Mouse (Mus musculus) ES-E14 (cell line): ENCODE data around the gene BC107364.

Source experiments
- CHD2 ChIP-seq: IDR thresholded peaks from 2 replicates; pipeline ENCODE4 v1.6.1; 2014; ENCODE audit warnings: mild to moderate bottlenecking, low read depth, low read length, inconsistent platforms
- HCFC1 ChIP-seq: IDR thresholded peaks from 2 replicates; pipeline ENCODE4 v1.6.1; 2012; ENCODE audit warnings: low read length, inconsistent platforms, borderline replicate concordance; ENCODE audit not compliant: insufficient read depth
- MAFK ChIP-seq: IDR thresholded peaks from 2 replicates; pipeline ENCODE4 v1.6.1; 2014; ENCODE audit warnings: mild to moderate bottlenecking, low read depth, low read length, inconsistent platforms; ENCODE audit not compliant: insufficient read depth
- ZC3H11A ChIP-seq: IDR thresholded peaks from 2 replicates; pipeline ENCODE4 v1.6.1; 2012; ENCODE audit warnings: low read depth, mild to moderate bottlenecking, inconsistent platforms, low read length, borderline replicate concordance
- ZNF384 ChIP-seq: IDR thresholded peaks from 2 replicates; pipeline ENCODE4 v1.6.1; 2012; ENCODE audit warnings: low read depth, low read length, inconsistent platforms

DNA sequence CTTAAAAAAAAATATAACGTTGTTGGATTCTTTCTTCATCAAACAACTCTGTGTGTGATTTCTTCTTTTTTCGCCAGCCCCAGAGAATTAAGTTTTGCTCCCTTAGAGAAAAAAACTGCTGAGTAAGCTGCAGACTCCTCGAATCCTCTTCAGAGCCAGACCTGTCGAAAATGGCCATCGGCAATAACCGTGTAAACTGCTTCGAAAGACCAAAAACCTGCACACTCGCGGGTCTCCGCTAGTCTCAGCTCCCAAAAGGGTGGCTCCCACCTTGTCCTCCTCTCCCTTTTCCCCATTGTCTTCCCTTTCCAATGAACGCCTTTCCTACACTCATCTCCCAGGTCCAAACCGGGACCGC, 50.7 kb downstream of the BC107364 start:
- TF ChIP-seq ZNF384 (no peak), HCFC1 (no peak), CHD2 (no peak), MAFK (peak; percentile 90), ZC3H11A (no peak)
